Mouse (Mus musculus) embryonic facial prominence, embryonic 11.5 days (tissue): ENCODE data around the gene Tet3. TPM values are rescaled to one million over a fixed set of nuclear protein-coding genes. Genes with fewer than 3 reads are reported as not detected.

ENCODE experiments used
- ATAC-seq: fragments of 200-750 bp; cut with Nextera tagmentation; replicated peaks from 2 replicates; pipeline ENCODE4 v1.8.0; 2017; ENCODE audit warnings: low read depth; ENCODE audit not compliant: insufficient number of reproducible peaks, low FRiP score, low TSS enrichment
- DNase-seq: peaks from one replicate; pipeline ENCODE4 v3.0.0-alpha.2; 2015; ENCODE audit warnings: low spot score
- H3K27ac ChIP-seq: fragments of 300-500 bp; sonication (generic); replicated peaks from 2 replicates; pipeline ENCODE4 v1.5.1; 2014; ENCODE audit warnings: mild to moderate bottlenecking, low read depth, low read length, control low read depth
- H3K27me3 ChIP-seq: fragments of 300-500 bp; sonication (generic); 2 replicates; pipeline ENCODE4 v1.6.1; 2014; ENCODE audit warnings: mild to moderate bottlenecking, low read length, moderate library complexity, mixed read lengths; ENCODE audit not compliant: control insufficient read depth, insufficient read depth
- H3K36me3 ChIP-seq: fragments of 300-500 bp; sonication (generic); replicated peaks from 2 replicates; pipeline ENCODE4 v1.6.1; 2014; ENCODE audit warnings: low read depth, mild to moderate bottlenecking, low read length, moderate library complexity, mixed read lengths; ENCODE audit not compliant: control insufficient read depth, insufficient read depth
- H3K4me1 ChIP-seq: fragments of 300-500 bp; sonication (generic); 2 replicates; pipeline ENCODE4 v1.6.1; 2014; ENCODE audit warnings: low read length, mixed read lengths; ENCODE audit not compliant: control insufficient read depth, insufficient read depth
- H3K4me2 ChIP-seq: fragments of 300-500 bp; sonication (generic); 2 replicates; pipeline ENCODE4 v1.6.1; 2014; ENCODE audit warnings: low read depth, mild to moderate bottlenecking, control low read depth, low read length, moderate library complexity
- H3K4me3 ChIP-seq: fragments of 300-500 bp; sonication (generic); 2 replicates; pipeline ENCODE4 v1.5.1; 2014; ENCODE audit warnings: low read depth, low read length, control low read depth
- H3K9ac ChIP-seq: fragments of 300-500 bp; sonication (generic); replicated peaks from 2 replicates; pipeline ENCODE4 v1.6.1; 2014; ENCODE audit warnings: mild to moderate bottlenecking, control low read depth, low read length
- H3K9me3 ChIP-seq: fragments of 300-500 bp; sonication (generic); replicated peaks from 2 replicates; pipeline ENCODE4 v1.6.1; 2016; ENCODE audit warnings: mild to moderate bottlenecking, low read length, inconsistent platforms, mixed read lengths; ENCODE audit not compliant: control insufficient read depth
- WGBS: fragments of 180-500 bp; shearing (Covaris S2); extraction: QIAGEN DNeasy Blood & Tissue Kit; methylation state at CpG from one replicate; pipeline ENCODE4 v1.1.7; 2014; 5-methylcytosine and 5-hydroxymethylcytosine counted together
- polyA plus RNA-seq: library from polyadenylated mRNA; unstranded; fragments of >200 nt; fragmentation: Nextera tagmentation; extraction: Ambion mirVana; gene quantifications from 2 replicates; pipeline ENCODE4 v1.2.1, GENCODE M21; 2014

Tet3 gene
- polyA plus RNA-seq, 1 experiment from 2014 or later: 24.3 TPM

DNA sequence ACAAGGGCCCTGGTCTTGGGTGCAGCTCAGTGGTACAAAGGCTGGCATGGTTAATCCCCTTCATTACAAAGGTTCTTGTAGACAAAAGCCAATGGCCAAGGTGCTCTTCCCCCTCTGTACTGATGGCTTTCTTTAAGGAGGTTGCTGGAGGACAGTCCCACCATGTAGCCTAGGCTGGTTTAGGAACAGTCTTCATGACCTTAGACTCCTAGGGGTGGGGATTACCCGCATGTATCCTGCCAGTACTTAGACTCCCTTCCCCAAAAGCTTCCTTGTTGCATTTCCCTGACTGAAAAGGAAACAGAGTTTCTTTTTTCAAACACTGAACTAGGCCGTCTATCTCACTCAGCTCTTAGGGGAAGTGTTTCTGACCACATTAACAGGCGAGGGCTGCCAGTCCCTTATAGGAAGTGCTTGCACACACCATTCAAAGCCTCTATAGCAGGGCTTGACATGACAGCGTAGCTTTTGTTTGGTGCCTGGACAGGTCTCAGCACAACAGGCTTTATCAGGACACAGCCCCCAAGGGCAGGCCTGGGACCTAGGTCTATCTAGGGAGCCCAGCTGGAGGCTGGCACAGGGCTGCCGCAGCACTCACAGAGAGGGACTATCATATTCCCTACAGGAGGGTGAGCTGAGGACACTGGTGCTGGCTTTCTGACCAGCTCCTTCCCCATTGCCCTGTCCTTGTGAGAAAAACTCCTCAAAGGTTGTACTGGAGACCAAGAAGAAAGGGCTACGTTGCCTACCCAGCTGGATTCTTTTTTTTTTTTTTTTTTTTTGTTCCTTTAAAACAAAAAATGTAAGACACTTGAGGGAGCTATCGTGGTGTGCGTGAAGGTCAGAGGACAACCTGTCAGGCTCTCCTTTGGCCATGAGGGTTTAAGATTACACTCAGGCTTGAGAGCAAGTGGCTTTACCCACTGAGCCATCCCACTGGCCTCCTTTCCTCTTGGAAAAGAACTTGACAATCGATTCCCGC lies 77.1 kb downstream of the Tet3 start:
- no peaks in the 10 kb centered on the region for H3K27me3 ChIP-seq
- H3K4me1 ChIP-seq: no peaks in the 10 kb centered on the region
- H3K4me2 ChIP-seq: no peak overlapping the region
- peaks cover 2% of the 10 kb centered on the region for H3K36me3 ChIP-seq
- no peak overlapping the region for H3K27ac ChIP-seq
- ATAC-seq (no peak), DNase-seq (no peak)
- H3K9me3 ChIP-seq: no peaks in the 10 kb centered on the region
- WGBS: 82% methylated on average over 10 of the region's 10 CpGs
- no peak overlapping the region for H3K9ac ChIP-seq
- no peak overlapping the region for H3K4me3 ChIP-seq

DNA sequence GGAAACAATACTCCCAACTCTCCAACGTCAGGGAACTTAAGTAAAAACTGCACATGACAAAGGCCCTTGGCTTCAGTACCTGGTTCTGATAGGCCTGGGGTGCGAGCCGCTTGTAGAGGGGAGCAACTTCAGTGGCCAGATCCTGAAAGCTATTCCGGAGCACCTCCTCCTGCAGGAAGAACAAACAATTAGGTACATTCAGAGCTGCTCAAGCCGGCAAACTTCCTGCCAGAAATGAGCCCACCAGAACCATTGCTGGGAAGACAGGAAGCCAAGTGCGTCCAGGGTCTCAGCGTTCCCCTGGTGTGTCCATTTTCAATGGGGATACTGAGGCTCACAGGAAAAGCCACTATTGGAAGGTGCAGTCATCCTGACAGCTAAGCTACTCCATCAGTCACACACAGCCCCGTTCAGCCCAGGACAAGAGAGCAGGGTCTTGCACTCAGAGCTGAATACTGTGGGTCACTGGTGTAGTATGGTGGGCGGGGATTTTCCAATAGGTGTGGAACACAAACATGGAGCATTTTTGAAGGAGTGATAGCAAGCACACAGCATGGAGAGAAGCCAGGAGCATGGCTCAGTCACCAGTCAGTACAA lies 85.1 kb downstream of the Tet3 start:
- Histone ChIP-seq H3K9ac (no peak overlapping the region), H3K27me3 (no peaks in the 10 kb centered on the region), H3K27ac (no peak overlapping the region), H3K36me3 (peaks cover 14% of the 10 kb centered on the region), H3K9me3 (no peaks in the 10 kb centered on the region), H3K4me3 (no peak overlapping the region), H3K4me1 (no peaks in the 10 kb centered on the region), H3K4me2 (no peak overlapping the region)
- DNase-seq (no peak), ATAC-seq (no peak)
- 89% methylated on average over 9 of the region's 9 CpGs for WGBS

DNA sequence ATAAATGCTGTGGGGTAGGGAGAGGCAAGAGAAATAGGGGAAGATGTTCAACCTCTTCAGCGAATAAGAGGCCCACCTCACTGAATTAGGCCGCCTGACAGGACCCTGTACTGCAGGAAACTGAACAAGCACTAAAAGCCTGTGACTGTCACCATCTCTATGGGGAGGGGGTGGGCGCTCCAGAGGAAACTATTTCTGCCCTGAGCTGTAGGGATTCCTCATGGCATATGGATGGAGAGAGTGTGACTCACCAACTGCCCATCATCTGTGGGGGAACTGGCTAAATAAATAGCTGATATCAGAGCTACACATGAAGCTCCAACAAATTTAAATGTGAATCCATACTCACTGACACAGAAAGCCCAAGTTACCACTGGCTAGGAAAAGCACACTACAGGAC lies 87.5 kb downstream of the Tet3 start:
- DNase-seq: no peak
- H3K36me3 ChIP-seq: peaks cover 27% of the 10 kb centered on the region
- H3K4me2 ChIP-seq: no peak overlapping the region
- no peaks in the 10 kb centered on the region for H3K27me3 ChIP-seq
- H3K9ac ChIP-seq: no peak overlapping the region
- 86% methylated on average over 3 of the region's 3 CpGs for WGBS
- no peaks in the 10 kb centered on the region for H3K9me3 ChIP-seq
- no peak overlapping the region for H3K4me3 ChIP-seq
- no peaks in the 10 kb centered on the region for H3K4me1 ChIP-seq
- H3K27ac ChIP-seq: no peak overlapping the region
- no peak for ATAC-seq

DNA sequence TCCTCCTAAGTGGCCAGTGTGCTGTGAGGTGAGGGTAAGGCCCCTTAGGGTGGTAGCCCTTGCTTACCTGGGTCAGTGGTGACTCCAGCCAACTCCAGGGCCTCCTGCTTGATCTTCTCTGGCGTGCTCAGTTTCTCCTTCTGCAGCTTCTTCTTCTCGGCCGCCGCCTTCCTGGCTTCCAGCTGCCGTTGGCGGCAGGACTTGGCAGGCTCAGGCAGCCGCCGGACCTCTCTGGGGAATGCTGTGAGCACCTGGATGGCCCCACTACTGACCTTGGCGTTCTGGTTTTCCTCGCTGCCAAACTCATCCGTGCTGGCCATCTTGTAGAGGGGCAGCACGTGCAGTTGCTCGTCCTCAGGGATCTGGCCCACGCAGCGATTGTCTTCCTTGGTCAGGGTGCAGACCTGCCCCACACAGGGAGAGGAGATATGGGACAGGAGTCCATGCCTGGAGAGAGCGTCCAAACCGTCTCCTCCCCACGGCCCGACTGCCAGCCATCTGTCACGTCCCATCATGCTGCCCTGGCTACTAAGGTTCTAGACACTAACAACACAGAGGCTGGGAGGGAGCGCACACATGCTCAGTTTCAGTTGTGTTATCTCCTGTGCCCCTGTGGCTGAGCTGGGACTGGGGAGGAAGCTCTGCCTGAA lies 88.4 kb downstream of the Tet3 start:
- no peak for DNase-seq
- H3K9me3 ChIP-seq: no peaks in the 10 kb centered on the region
- peaks cover 27% of the 10 kb centered on the region for H3K36me3 ChIP-seq
- no peak overlapping the region for H3K9ac ChIP-seq
- no peaks in the 10 kb centered on the region for H3K4me1 ChIP-seq
- no peaks in the 10 kb centered on the region for H3K27me3 ChIP-seq
- no peak overlapping the region for H3K27ac ChIP-seq
- H3K4me3 ChIP-seq: no peak overlapping the region
- ATAC-seq: no peak
- WGBS: 91% methylated on average over 21 of the region's 21 CpGs
- H3K4me2 ChIP-seq: no peak overlapping the region

DNA sequence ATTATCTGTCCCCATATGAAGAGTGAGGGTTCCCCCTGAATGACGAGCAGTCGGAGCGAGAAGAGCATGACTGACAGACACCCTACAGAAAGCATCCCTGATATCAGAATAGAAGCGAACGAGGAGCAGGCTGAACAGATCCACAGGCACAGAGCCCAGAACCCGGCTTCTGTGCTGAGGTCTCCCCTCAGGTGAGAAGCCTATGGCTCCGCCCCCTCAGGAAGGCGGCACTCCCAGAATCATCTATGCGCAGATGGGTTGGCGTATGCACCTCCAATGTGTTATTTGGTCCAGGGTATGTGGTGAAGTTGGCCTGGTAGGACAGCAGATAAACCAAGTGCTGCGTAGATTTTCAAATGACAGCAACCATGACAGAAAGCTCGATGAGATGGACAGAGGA lies 95.8 kb downstream of the Tet3 start:
- peaks cover 6% of the 10 kb centered on the region for H3K36me3 ChIP-seq
- no peak for ATAC-seq
- no peak overlapping the region for H3K27ac ChIP-seq
- DNase-seq: no peak
- H3K9me3 ChIP-seq: no peaks in the 10 kb centered on the region
- H3K4me3 ChIP-seq: no peak overlapping the region
- H3K4me2 ChIP-seq: no peak overlapping the region
- no peaks in the 10 kb centered on the region for H3K27me3 ChIP-seq
- no peak overlapping the region for H3K9ac ChIP-seq
- H3K4me1 ChIP-seq: no peaks in the 10 kb centered on the region
- WGBS: 91% methylated on average over 12 of the region's 12 CpGs

DNA sequence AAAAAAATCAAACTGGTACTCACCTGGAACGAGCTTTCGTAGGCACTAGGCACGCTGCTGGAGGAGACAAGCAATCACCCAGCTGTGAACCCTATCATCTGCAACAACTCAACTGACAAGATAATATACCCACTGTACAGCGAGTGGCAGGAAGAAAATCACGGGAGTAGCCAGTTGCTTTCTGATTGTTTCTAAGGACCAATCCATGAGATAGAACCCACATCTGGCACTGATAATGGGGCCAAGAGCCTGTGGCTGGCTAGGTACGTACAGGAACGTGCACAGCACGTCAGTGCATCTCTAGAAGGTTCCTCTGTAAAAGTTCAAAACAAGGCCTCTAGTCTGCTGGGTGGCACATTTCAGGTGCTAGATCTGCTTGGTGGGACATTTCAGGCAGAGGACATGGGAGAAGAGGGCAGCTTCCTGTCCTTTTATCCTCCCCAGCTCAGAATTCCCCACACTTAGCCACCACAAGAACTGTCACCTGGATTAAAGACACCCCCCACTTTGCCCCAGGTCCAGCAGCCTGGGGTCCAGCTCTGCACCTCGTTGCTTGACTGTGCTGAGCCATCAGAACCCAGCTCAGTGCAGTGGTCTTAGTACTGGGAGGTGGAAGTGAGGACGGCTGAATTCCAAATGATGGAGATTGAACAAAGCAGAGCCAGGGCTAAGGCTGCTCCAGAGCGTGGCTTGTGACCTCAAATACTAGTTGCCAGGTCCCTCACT lies 97.2 kb downstream of the Tet3 start:
- Histone ChIP-seq H3K4me3 (no peak overlapping the region), H3K36me3 (peaks cover under 1% of the 10 kb centered on the region), H3K9ac (no peak overlapping the region), H3K9me3 (no peaks in the 10 kb centered on the region), H3K27ac (no peak overlapping the region), H3K4me2 (no peak overlapping the region), H3K4me1 (no peaks in the 10 kb centered on the region), H3K27me3 (no peaks in the 10 kb centered on the region)
- ATAC-seq: no peak
- WGBS: 73% methylated on average over 11 of the region's 11 CpGs
- peak; percentile 23 for DNase-seq

DNA sequence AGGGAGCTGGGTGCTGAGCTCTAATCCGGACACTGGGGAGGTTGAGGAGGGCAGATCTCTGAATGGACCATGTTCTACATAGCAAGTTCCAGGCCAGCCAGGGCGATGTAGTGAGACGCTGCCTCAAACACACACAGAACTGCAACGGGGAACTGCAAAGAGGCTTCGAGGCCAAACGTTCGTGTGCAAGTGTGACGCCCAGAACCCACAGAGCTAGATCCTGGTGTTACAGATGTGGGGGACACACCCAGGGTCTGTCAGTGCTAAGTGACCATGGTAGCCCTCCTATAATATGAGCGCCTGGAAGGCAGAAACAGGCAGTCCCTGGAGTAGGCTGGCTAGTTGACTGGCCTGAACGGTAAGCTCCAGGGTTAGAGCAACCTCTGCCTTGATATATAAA lies 101.4 kb downstream of the Tet3 start:
- no peaks in the 10 kb centered on the region for H3K9me3 ChIP-seq
- no peak overlapping the region for H3K9ac ChIP-seq
- no peaks in the 10 kb centered on the region for H3K27me3 ChIP-seq
- H3K27ac ChIP-seq: no peak overlapping the region
- H3K4me3 ChIP-seq: no peak overlapping the region
- ATAC-seq: no peak
- 93% methylated on average over 10 of the region's 10 CpGs for WGBS
- H3K4me1 ChIP-seq: no peaks in the 10 kb centered on the region; the same call in 1 of the 2 replicates
- no peak overlapping the region for H3K4me2 ChIP-seq
- DNase-seq: no peak
- H3K36me3 ChIP-seq: peaks cover 3% of the 10 kb centered on the region
